In the genomic region with DNA sequence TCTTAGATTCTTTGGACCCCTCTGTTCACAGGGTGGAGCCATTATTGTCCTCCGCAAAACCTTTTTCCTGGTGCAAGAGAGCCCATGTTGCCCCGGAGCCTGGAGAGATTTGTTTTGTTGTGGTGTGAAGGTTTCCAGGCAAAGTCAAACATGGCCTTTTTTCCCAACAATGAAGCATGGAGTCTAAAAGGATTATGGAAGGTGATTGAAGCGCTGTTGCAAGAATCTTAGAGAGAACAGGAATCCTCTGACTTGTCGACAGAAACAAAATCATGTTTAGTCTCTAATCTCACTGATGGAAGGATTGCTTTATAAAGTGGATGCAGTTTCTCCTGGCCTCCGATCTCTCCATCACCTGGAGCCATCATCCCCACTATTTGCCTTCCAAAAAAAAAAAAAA, we compare ENCODE assay signal across 8 mouse cellular contexts. TPM values are rescaled to one million over a fixed set of nuclear protein-coding genes. Genes with fewer than 3 reads are reported as not detected.
DNase-seq lines count a peak whose midpoint lies in the region; ATAC-seq lines count a peak whose summit lies in the region.

A gene (minus strand): TSS at position 101 of the 400 bp plus-strand sequence.

- 50% methylated on average over 5 of the region's 5 CpGs for WGBS in forebrain, embryonic 12.5 days
- 70% methylated on average over 5 of the region's 5 CpGs for WGBS in liver, embryonic 11.5 days
- WGBS in stomach, embryonic 15.5 days: 76% methylated on average over 5 of the region's 5 CpGs

- H3K36me3 ChIP-seq in forebrain, embryonic 12.5 days (replicated peaks): no peaks in the 10 kb centered on the region
- H3K36me3 ChIP-seq in liver, embryonic 11.5 days (ENCODE audit: control insufficient read depth, insufficient read depth, low read length): no peaks in the 10 kb centered on the region
- H3K36me3 ChIP-seq in stomach, embryonic 15.5 days: no peaks in the 10 kb centered on the region

- H3K4me2 ChIP-seq in forebrain, embryonic 12.5 days: peak within 1 kb of the TSS; percentile 94
- peak within 1 kb of the TSS; percentile 92 for H3K4me2 ChIP-seq in liver, embryonic 11.5 days
- H3K4me2 ChIP-seq in stomach, embryonic 15.5 days: peak within 1 kb of the TSS; percentile 93

- no peak for DNase-seq in thymus, postnatal 0 days (ENCODE audit: low spot score)
- no peak for DNase-seq in thymus, postnatal 25 days
- DNase-seq in liver, embryonic 11.5 days (ENCODE audit: low spot score): no peak
- DNase-seq in cerebellum, postnatal 10 days: no peak
- DNase-seq in right cerebral cortex, postnatal 14 days: no peak

- peak within 1 kb of the TSS; percentile 56 for H3K4me3 ChIP-seq in forebrain, embryonic 12.5 days (replicated peaks)
- H3K4me3 ChIP-seq in liver, embryonic 11.5 days (ENCODE audit: low read depth, low read length): peak within 1 kb of the TSS; percentile 58
- peak within 1 kb of the TSS; percentile 47 for H3K4me3 ChIP-seq in stomach, embryonic 15.5 days (replicated peaks)

- no peaks in the 10 kb centered on the region for H3K9me3 ChIP-seq in forebrain, embryonic 12.5 days
- no peaks in the 10 kb centered on the region for H3K9me3 ChIP-seq in liver, embryonic 11.5 days (ENCODE audit: control insufficient read depth, low read length)
- no peaks in the 10 kb centered on the region for H3K9me3 ChIP-seq in stomach, embryonic 15.5 days

- peak within 1 kb of the TSS; percentile 66 for H3K9ac ChIP-seq in forebrain, embryonic 12.5 days
- H3K9ac ChIP-seq in liver, embryonic 11.5 days (ENCODE audit: low read depth, low read length): peak within 1 kb of the TSS; percentile 37
- H3K9ac ChIP-seq in stomach, embryonic 15.5 days: peak within 1 kb of the TSS; percentile 19; the same call in 1 of the 2 replicates

- no peak within 1 kb of the TSS for H3K27ac ChIP-seq in forebrain, embryonic 12.5 days
- no peak within 1 kb of the TSS for H3K27ac ChIP-seq in liver, embryonic 11.5 days (ENCODE audit: low read depth, low read length)
- H3K27ac ChIP-seq in stomach, embryonic 15.5 days: no peak within 1 kb of the TSS

- no peak for ATAC-seq in forebrain, embryonic 12.5 days (ENCODE audit: low FRiP score)
- no peak for ATAC-seq in hematopoietic stem cell, adult 5-6 weeks (replicated peaks in 1 of 2; ENCODE audit: insufficient read depth in 1 of 2, low FRiP score in 2 of 2, low TSS enrichment in 1 of 2, low read depth in 1 of 2, poor library complexity in 2 of 2, severe bottlenecking in 2 of 2)
- no peak for ATAC-seq in liver, embryonic 11.5 days (replicated peaks; ENCODE audit: low FRiP score)
- no peak for ATAC-seq in stomach, embryonic 15.5 days (ENCODE audit: insufficient read depth, low FRiP score, low read depth)

- H3K27me3 ChIP-seq in forebrain, embryonic 12.5 days: 0 out of 2 replicates have a peak, but pooled peaks cover 3% of the 10 kb centered on the region
- no peaks in the 10 kb centered on the region for H3K27me3 ChIP-seq in liver, embryonic 11.5 days (replicated peaks; ENCODE audit: control insufficient read depth, insufficient read depth, low read length)
- no peaks in the 10 kb centered on the region for H3K27me3 ChIP-seq in stomach, embryonic 15.5 days (replicated peaks)

- peaks cover 11% of the 10 kb centered on the region for H3K4me1 ChIP-seq in forebrain, embryonic 12.5 days
- peaks cover 3% of the 10 kb centered on the region; the same call in 1 of the 2 replicates for H3K4me1 ChIP-seq in liver, embryonic 11.5 days (replicated peaks; ENCODE audit: control insufficient read depth, insufficient read depth, low read length)
- peaks cover 11% of the 10 kb centered on the region; the same call in 1 of the 2 replicates for H3K4me1 ChIP-seq in stomach, embryonic 15.5 days

RNA-seq across cellular contexts. Expression of the gene that starts here (rescaled TPM):
- 8.3 and 11.5 TPM in 2 replicates for polyA plus RNA-seq in thymus, postnatal 0 days (2015; fragmentation: Nextera tagmentation; extraction: Ambion mirVana)
- 2.5 and 3.2 TPM in 2 replicates for polyA plus RNA-seq in forebrain, embryonic 12.5 days (2016; fragmentation: Nextera tagmentation; extraction: Ambion mirVana)
- 27.4 and 92.7 TPM in 2 replicates for total RNA-seq in hematopoietic stem cell, adult 5-6 weeks (2017)
- 5.0 and 5.7 TPM in 2 replicates for polyA plus RNA-seq in liver, embryonic 11.5 days (2014; fragmentation: Nextera tagmentation; extraction: Ambion mirVana)
- polyA plus RNA-seq in stomach, embryonic 15.5 days (2015; fragmentation: Nextera tagmentation; extraction: Ambion mirVana): 7.8 and 9.2 TPM in 2 replicates
